Mouse (Mus musculus) stomach, postnatal 0 days (tissue): ENCODE measurements around the gene Gpr19. TPM values are rescaled to one million over a fixed set of nuclear protein-coding genes. Genes with fewer than 3 reads are reported as not detected.

Experiments used
- ATAC-seq: fragments of 200-750 bp; cut with Nextera tagmentation; 2 replicates; pipeline ENCODE4 v1.8.0; 2017; ENCODE audit not compliant: low FRiP score, low TSS enrichment
- DNase-seq: peaks from one replicate; pipeline ENCODE4 v3.0.0-alpha.2; 2016; ENCODE audit warnings: low spot score
- H3K27ac ChIP-seq: fragments of 300-500 bp; sonication (generic); replicated peaks from 2 replicates; pipeline ENCODE4 v1.5.1; 2014; ENCODE audit warnings: mild to moderate bottlenecking, control low read depth
- H3K27me3 ChIP-seq: fragments of 300-500 bp; sonication (generic); 2 replicates; pipeline ENCODE4 v1.6.1; 2014; ENCODE audit warnings: low read length; ENCODE audit not compliant: control insufficient read depth, insufficient read depth
- H3K36me3 ChIP-seq: fragments of 300-500 bp; sonication (generic); 2 replicates; pipeline ENCODE4 v1.6.1; 2014; ENCODE audit warnings: low read length, mixed read lengths; ENCODE audit not compliant: control insufficient read depth, insufficient read depth
- H3K4me1 ChIP-seq: fragments of 300-500 bp; sonication (generic); replicated peaks from 2 replicates; pipeline ENCODE4 v1.6.1; 2014; ENCODE audit warnings: antibody characterized with exemption; ENCODE audit not compliant: control insufficient read depth, insufficient read depth
- H3K4me2 ChIP-seq: fragments of 300-500 bp; sonication (generic); replicated peaks from 2 replicates; pipeline ENCODE4 v1.6.1; 2014; ENCODE audit warnings: low read depth, mild to moderate bottlenecking, control low read depth, moderate library complexity
- H3K4me3 ChIP-seq: fragments of 300-500 bp; sonication (generic); 2 replicates; pipeline ENCODE4 v1.5.1; 2014; ENCODE audit warnings: low read depth, low read length, control low read depth
- H3K9ac ChIP-seq: fragments of 300-500 bp; sonication (generic); 2 replicates; pipeline ENCODE4 v1.6.1; 2014; ENCODE audit warnings: mild to moderate bottlenecking, low read length, control low read depth, mixed read lengths
- H3K9me3 ChIP-seq: fragments of 300-500 bp; sonication (generic); 2 replicates; pipeline ENCODE4 v1.6.1; 2016; ENCODE audit warnings: low read length; ENCODE audit not compliant: control insufficient read depth
- CTCF ChIP-seq: IDR thresholded peaks from 2 replicates; pipeline ENCODE4 v1.5.1; 2016; ENCODE audit warnings: antibody characterized with exemption, low read depth, mild to moderate bottlenecking, moderate library complexity
- EP300 ChIP-seq: optimal IDR thresholded peaks from 2 replicates; pipeline ENCODE3; 2016; ENCODE audit warnings: antibody characterized with exemption
- WGBS: fragments of 180-500 bp; shearing (Covaris S2); extraction: QIAGEN DNeasy Blood & Tissue Kit; methylation state at CpG from one replicate; pipeline ENCODE4 v1.1.7; 2014; 5-methylcytosine and 5-hydroxymethylcytosine counted together
- polyA plus RNA-seq: library from polyadenylated mRNA; unstranded; fragments of >200 nt; fragmentation: Nextera tagmentation; extraction: Ambion mirVana; gene quantifications from 2 replicates; pipeline ENCODE4 v1.2.1, GENCODE M21; 2015

The Gpr19 gene
- polyA plus RNA-seq, 1 experiment from 2014 or later = 6.9 TPM

DNA sequence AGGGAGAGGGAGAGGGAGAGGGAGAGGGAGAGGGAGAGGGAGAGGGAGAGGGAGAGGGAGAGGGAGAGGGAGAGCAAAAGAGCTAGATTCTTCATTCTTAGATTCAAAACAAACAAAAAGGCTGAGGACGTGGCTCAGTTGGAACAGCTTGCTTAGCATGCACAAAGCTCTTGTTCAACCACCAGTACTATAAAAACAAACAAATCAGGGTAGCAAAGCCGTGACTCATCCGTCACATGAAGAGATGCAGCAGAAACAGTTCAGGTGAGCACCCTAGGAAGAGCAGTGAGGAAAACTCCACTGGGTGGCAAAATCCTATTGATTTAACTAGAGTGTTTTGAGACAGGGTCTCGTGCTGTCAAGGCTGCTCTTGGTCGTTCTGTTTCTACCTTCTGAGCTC lies 78.6 kb downstream of the Gpr19 start:
- H3K27me3 ChIP-seq = no peaks in the 10 kb centered on the region
- no peak overlapping the region for H3K9ac ChIP-seq
- DNase-seq = peak; percentile 30
- no peaks in the 10 kb centered on the region for H3K4me1 ChIP-seq
- no peak for TF ChIP-seq EP300
- no peak for TF ChIP-seq CTCF
- peak; percentile 52; the same call in 1 of the 2 replicates for ATAC-seq
- peak overlapping the region; percentile 40; the same call in 1 of the 2 replicates for H3K27ac ChIP-seq
- no peak overlapping the region for H3K4me3 ChIP-seq
- no peaks in the 10 kb centered on the region for H3K9me3 ChIP-seq
- 21% methylated on average over 5 of the region's 5 CpGs for WGBS
- H3K36me3 ChIP-seq = no peaks in the 10 kb centered on the region
- H3K4me2 ChIP-seq = no peak overlapping the region

Other genes with a start within 250 kb of the Gpr19 start
- gene Dusp16, start 106.0 kb downstream of the Gpr19 start, polyA plus RNA-seq = 8.6 and 10.6 TPM in 2 replicates
- 4.3 and 4.7 TPM in 2 replicates for gene Crebl2, start 68.4 kb downstream of the Gpr19 start, polyA plus RNA-seq
- 11.7 and 14.4 TPM in 2 replicates for gene Cdkn1b, start 21.8 kb upstream of the Gpr19 start, polyA plus RNA-seq
- 1.5 and 1.8 TPM in 2 replicates for gene Apold1, start 83.1 kb upstream of the Gpr19 start, polyA plus RNA-seq
- gene Ddx47, start 113.0 kb upstream of the Gpr19 start, polyA plus RNA-seq = 46.0 and 47.7 TPM in 2 replicates
- gene Gprc5a, start 167.1 kb upstream of the Gpr19 start, polyA plus RNA-seq = 9.8 and 13.5 TPM in 2 replicates
- gene Gprc5d, start 219.7 kb upstream of the Gpr19 start, polyA plus RNA-seq = 0.07 TPM in 1 of 2 replicates, not detected in the other